In genomic region chr12:32921071-32921470, GRCm38 (mm10) we compare ENCODE assay signal across 10 mouse cellular contexts.
"Had no signal": no experiment of that assay in that cellular context is flagged by ENCODE, and none has a peak within 500 bp of the region (broad histone marks: within the 10 kb centered on the region; RNA-seq: fewer than 3 reads in every experiment).

No protein-coding gene starts in this region.

- H3K27me3 ChIP-seq: limb, embryonic 15.5 days; liver, embryonic 12.5 days; lung, embryonic 15.5 days; midbrain, embryonic 13.5 days; neural tube, embryonic 12.5 days had no signal

- H3K27ac ChIP-seq: limb, embryonic 15.5 days; liver, embryonic 12.5 days; lung, embryonic 15.5 days; midbrain, embryonic 13.5 days; neural tube, embryonic 12.5 days had no signal

- H3K4me2 ChIP-seq: limb, embryonic 15.5 days; liver, embryonic 12.5 days; lung, embryonic 15.5 days; midbrain, embryonic 13.5 days; neural tube, embryonic 12.5 days had no signal

- H3K4me3 ChIP-seq: limb, embryonic 15.5 days; liver, embryonic 12.5 days; lung, embryonic 15.5 days; midbrain, embryonic 13.5 days; neural tube, embryonic 12.5 days had no signal

- H3K9ac ChIP-seq: limb, embryonic 15.5 days; liver, embryonic 12.5 days; lung, embryonic 15.5 days; midbrain, embryonic 13.5 days; neural tube, embryonic 12.5 days had no signal

- H3K4me1 ChIP-seq: limb, embryonic 15.5 days; liver, embryonic 12.5 days; lung, embryonic 15.5 days had no signal

- H3K36me3 ChIP-seq: limb, embryonic 15.5 days; liver, embryonic 12.5 days; lung, embryonic 15.5 days; midbrain, embryonic 13.5 days; neural tube, embryonic 12.5 days had no signal

- H3K9me3 ChIP-seq: limb, embryonic 15.5 days; liver, embryonic 12.5 days; lung, embryonic 15.5 days; midbrain, embryonic 13.5 days; neural tube, embryonic 12.5 days had no signal

- DNase-seq: layer of hippocampus, adult 9-11 months; layer of hippocampus, postnatal 36 days; lung, postnatal 36 days; thymus, adult 18-20 months; thymus, postnatal 25 days had no signal
